Mouse (Mus musculus) MEL (cell line): ENCODE measurements around the gene Fto. TPM values are rescaled to one million over a fixed set of nuclear protein-coding genes. Genes with fewer than 3 reads are reported as not detected.

Experiments
- DNase-seq: peaks from one replicate; pipeline ENCODE4 v3.0.0; 2011; ENCODE audit warnings: low read depth, low spot score
- H3K27ac ChIP-seq: 2 replicates; pipeline ENCODE4 v1.5.1; 2012; ENCODE audit warnings: low read depth, mild to moderate bottlenecking, control low read depth, low read length, moderate library complexity; ENCODE audit not compliant: control insufficient read depth
- H3K27me3 ChIP-seq, 2 experiments: fragments of 150-350 bp in 1 of 2; sonication (generic) in 1 of 2; 2 replicates each; pipeline ENCODE4 v1.6.1; 2012; ENCODE audit warnings: low read length in 2 of 2, mild to moderate bottlenecking in 2 of 2, improper control_type of control experiment in 1 of 2, moderate library complexity in 1 of 2; ENCODE audit not compliant: insufficient read depth in 2 of 2, control insufficient read depth in 1 of 2
- H3K36me3 ChIP-seq, 2 experiments: 2 replicates each; pipeline ENCODE4 v1.6.1; 2012 to 2014; ENCODE audit warnings: low read length in 2 of 2, improper control_type of control experiment in 1 of 2, inconsistent platforms in 1 of 2, mild to moderate bottlenecking in 1 of 2; ENCODE audit not compliant: insufficient read depth in 2 of 2, control insufficient read depth in 1 of 2
- H3K4me1 ChIP-seq, 2 experiments: fragments of 150-350 bp in 1 of 2; sonication (generic) in 1 of 2; 2 replicates each; pipeline ENCODE4 v1.6.1; 2012; ENCODE audit warnings: low read length in 2 of 2, improper control_type of control experiment in 1 of 2, mild to moderate bottlenecking in 1 of 2; ENCODE audit not compliant: insufficient read depth in 2 of 2, control insufficient read depth in 1 of 2
- H3K4me3 ChIP-seq, 2 experiments: fragments of 150-350 bp in 1 of 2; sonication (generic) in 1 of 2; 2 replicates each; pipeline ENCODE4 v1.5.1; 2012; ENCODE audit warnings: low read depth in 2 of 2, low read length in 2 of 2, mild to moderate bottlenecking in 2 of 2, moderate library complexity in 2 of 2, control low read depth in 1 of 2, improper control_type of control experiment in 1 of 2; ENCODE audit not compliant: control insufficient read depth in 1 of 2, insufficient read depth in 1 of 2
- H3K79me2 ChIP-seq: 2 replicates; pipeline ENCODE4 v1.6.1; 2012; ENCODE audit warnings: mild to moderate bottlenecking, low read length, moderate library complexity; ENCODE audit not compliant: control insufficient read depth, poor library complexity, insufficient read depth
- H3K9ac ChIP-seq: 2 replicates; pipeline ENCODE4 v1.6.1; 2012; ENCODE audit warnings: low read depth, mild to moderate bottlenecking, control low read depth, low read length, moderate library complexity; ENCODE audit not compliant: control insufficient read depth, poor library complexity, severe bottlenecking
- H3K9me3 ChIP-seq: fragments of 150-350 bp; sonication (generic); replicated peaks from 2 replicates; pipeline ENCODE4 v1.6.1; 2012; ENCODE audit warnings: mild to moderate bottlenecking, low read length, improper control_type of control experiment, moderate library complexity; ENCODE audit not compliant: insufficient read depth
- CHD1 ChIP-seq: IDR thresholded peaks from 2 replicates; pipeline ENCODE4 v1.6.1; 2012; ENCODE audit warnings: low read depth, mild to moderate bottlenecking, inconsistent platforms, low read length, improper control_type of control experiment
- CHD2 ChIP-seq: IDR thresholded peaks from 2 replicates; pipeline ENCODE4 v1.6.1; 2011; ENCODE audit warnings: low read length, improper control_type of control experiment
- CTCF ChIP-seq, 3 experiments: IDR thresholded peaks in 2 of 3; conservative IDR thresholded peaks in 1 of 3; 2 replicates each; pipeline ENCODE4 v1.5.1; 2011 to 2012; ENCODE audit warnings: low read length in 3 of 3, low read depth in 2 of 3, mild to moderate bottlenecking in 2 of 3, improper control_type of control experiment in 1 of 3, inconsistent platforms in 1 of 3, mixed read lengths in 1 of 3, moderate library complexity in 1 of 3; ENCODE audit not compliant: control insufficient read depth in 1 of 3, insufficient read depth in 1 of 3, poor library complexity in 1 of 3, severe bottlenecking in 1 of 3
- ELF1 ChIP-seq: IDR thresholded peaks from 2 replicates; pipeline ENCODE4 v1.6.1; 2014; ENCODE audit warnings: low read depth, mild to moderate bottlenecking, inconsistent platforms, low read length, improper control_type of control experiment, moderate library complexity
- GABPA ChIP-seq: IDR thresholded peaks from 2 replicates; pipeline ENCODE4 v1.6.1; 2012; ENCODE audit warnings: low read depth, mild to moderate bottlenecking, inconsistent platforms, low read length, improper control_type of control experiment, moderate library complexity
- GATA1 ChIP-seq: IDR thresholded peaks from 2 replicates; pipeline ENCODE4 v1.6.1; 2011; ENCODE audit warnings: low read depth, low read length, improper control_type of control experiment
- HCFC1 ChIP-seq: IDR thresholded peaks from 2 replicates; pipeline ENCODE4 v1.6.1; 2012; ENCODE audit warnings: low read depth, mild to moderate bottlenecking, inconsistent platforms, low read length, improper control_type of control experiment, moderate library complexity
- JUND ChIP-seq: IDR thresholded peaks from 2 replicates; pipeline ENCODE4 v1.6.1; 2011; ENCODE audit warnings: low read depth, mild to moderate bottlenecking, improper control_type of control experiment, low read length
- KAT2A ChIP-seq: conservative IDR thresholded peaks from 2 replicates; pipeline ENCODE4 v1.6.1; 2012; ENCODE audit warnings: low read depth, low read length, improper control_type of control experiment, inconsistent platforms
- MAX ChIP-seq: IDR thresholded peaks from 2 replicates; pipeline ENCODE4 v1.6.1; 2011; ENCODE audit warnings: low read length, improper control_type of control experiment
- MAZ ChIP-seq: IDR thresholded peaks from 2 replicates; pipeline ENCODE4 v1.6.1; 2012; ENCODE audit warnings: low read depth, mild to moderate bottlenecking, inconsistent platforms, low read length, improper control_type of control experiment
- MEF2A ChIP-seq: IDR thresholded peaks from 2 replicates; pipeline ENCODE4 v1.6.1; 2014; ENCODE audit warnings: low read depth, mild to moderate bottlenecking, inconsistent platforms, low read length, improper control_type of control experiment; ENCODE audit not compliant: poor library complexity, insufficient replicate concordance, severe bottlenecking; ENCODE audit errors: extremely low read depth
- MXI1 ChIP-seq: IDR thresholded peaks from 2 replicates; pipeline ENCODE4 v1.6.1; 2011; ENCODE audit warnings: mild to moderate bottlenecking, low read depth, low read length, improper control_type of control experiment
- NELFE ChIP-seq: IDR thresholded peaks from 2 replicates; pipeline ENCODE4 v1.6.1; 2011; ENCODE audit warnings: low read depth, low read length, improper control_type of control experiment
- POLR2A ChIP-seq, 2 experiments: IDR thresholded peaks; 2 replicates each; pipeline ENCODE4 v1.6.1; 2011 to 2012; ENCODE audit warnings: low read length in 2 of 2, mild to moderate bottlenecking in 2 of 2, control low read depth in 1 of 2, improper control_type of control experiment in 1 of 2, low read depth in 1 of 2, moderate library complexity in 1 of 2; ENCODE audit not compliant: control insufficient read depth in 1 of 2, insufficient read depth in 1 of 2, poor library complexity in 1 of 2
- POLR2AphosphoS5 ChIP-seq: IDR thresholded peaks from 2 replicates; pipeline ENCODE4 v1.6.1; 2012; ENCODE audit warnings: low read depth, borderline replicate concordance, mild to moderate bottlenecking, inconsistent platforms, low read length, moderate library complexity, mixed read lengths
- RCOR1 ChIP-seq: IDR thresholded peaks from 2 replicates; pipeline ENCODE4 v1.6.1; 2012; ENCODE audit warnings: low read depth, mild to moderate bottlenecking, inconsistent platforms, low read length, improper control_type of control experiment
- SIN3A ChIP-seq: IDR thresholded peaks from 2 replicates; pipeline ENCODE4 v1.6.1; 2012; ENCODE audit warnings: low read length, improper control_type of control experiment, inconsistent platforms
- SMC3 ChIP-seq: IDR thresholded peaks from 2 replicates; pipeline ENCODE4 v1.6.1; 2011; ENCODE audit warnings: low read depth, low read length, improper control_type of control experiment
- TAL1 ChIP-seq: IDR thresholded peaks from 2 replicates; pipeline ENCODE4 v1.6.1; 2012; ENCODE audit warnings: mild to moderate bottlenecking, inconsistent platforms, low read length, moderate library complexity, mixed read lengths
- TBP ChIP-seq: IDR thresholded peaks from 2 replicates; pipeline ENCODE4 v1.8.0; 2011; ENCODE audit warnings: low read depth, low read length, improper control_type of control experiment
- TCF12 ChIP-seq: IDR thresholded peaks from 2 replicates; pipeline ENCODE4 v1.6.1; 2014; ENCODE audit warnings: low read depth, mild to moderate bottlenecking, inconsistent platforms, low read length, improper control_type of control experiment, moderate library complexity
- ZMIZ1 ChIP-seq: IDR thresholded peaks from 2 replicates; pipeline ENCODE4 v1.6.1; 2012; ENCODE audit warnings: low read depth, mild to moderate bottlenecking, inconsistent platforms, low read length, improper control_type of control experiment, moderate library complexity
- polyA plus RNA-seq, 2 experiments: library from polyadenylated mRNA; stranded (reverse) in 1 of 2; unstranded in 1 of 2; fragments of >175 nt in 1 of 2; fragments of >200 nt in 1 of 2; gene quantifications; 2 replicates each; pipeline versions ENCODE4 v1.2.1 to v1.2.4; 2012; ENCODE audit warnings: low replicate concordance in 2 of 2, low read depth in 1 of 2; ENCODE audit not compliant: insufficient read length in 2 of 2, insufficient read depth in 1 of 2, missing spikeins in 1 of 2
- total RNA-seq: library from RNA; depleted of rRNA; stranded (reverse); fragments of 300-350 nt; gene quantifications from 2 replicates; pipeline ENCODE4 v1.2.3, GENCODE M21; 2012

Gene Fto
- total and polyA plus RNA-seq, 3 experiments: 13.5 to 41.1 TPM; not detected in 1

GRCm38 (mm10) chr8:91551775-91552538 lies 238.6 kb downstream of the Fto start:
- TF ChIP-seq MAX: no peak
- no peak for TF ChIP-seq CTCF (IDR thresholded peaks at IDR 0.05 in 2 of 3, conservative IDR thresholded peaks at IDR 0.05 in 1 of 3; ENCODE audit: control insufficient read depth in 1 of 3, insufficient read depth in 1 of 3, low read depth in 2 of 3, low read length in 3 of 3, poor library complexity in 1 of 3, severe bottlenecking in 1 of 3)
- no peak for TF ChIP-seq NELFE
- no peak for TF ChIP-seq HCFC1
- TF ChIP-seq MAZ: no peak
- TF ChIP-seq KAT2A: no peak
- no peak for TF ChIP-seq ELF1
- H3K27ac ChIP-seq: no peak overlapping the region
- peaks cover 0 to under 1% of the 10 kb centered on the region in 2 experiments; a peak in 2 of 4 replicates for H3K36me3 ChIP-seq
- H3K9me3 ChIP-seq: no peaks in the 10 kb centered on the region
- H3K27me3 ChIP-seq: no peaks in the 10 kb centered on the region
- H3K4me3 ChIP-seq: no peak overlapping the region
- H3K4me1 ChIP-seq: peaks cover 0 to 2% of the 10 kb centered on the region in 2 experiments
- H3K79me2 ChIP-seq: no peaks in the 10 kb centered on the region
- H3K9ac ChIP-seq: no peak overlapping the region
- DNase-seq: no peak

DNA sequence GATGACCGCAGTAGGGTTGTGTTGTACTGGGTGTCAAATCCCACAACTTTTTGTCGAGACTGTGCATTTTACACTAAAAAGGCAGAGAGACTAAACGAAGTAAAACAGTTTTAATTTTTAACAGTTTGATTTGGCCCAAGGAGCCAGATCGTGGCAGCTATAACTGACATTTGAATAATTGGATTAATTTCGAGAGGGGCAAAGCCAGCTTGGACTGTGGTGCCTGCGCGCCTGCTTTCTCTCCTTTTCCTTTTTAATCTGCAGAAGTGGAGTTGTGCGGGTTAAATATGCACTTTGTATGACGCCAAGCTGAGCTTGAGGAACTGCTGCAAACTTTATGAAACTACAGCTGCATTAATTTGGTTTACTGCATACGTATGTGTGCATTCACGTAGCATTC lies 239.3 kb downstream of the Fto start:
- no peaks in the 10 kb centered on the region for H3K27me3 ChIP-seq
- H3K9ac ChIP-seq: no peak overlapping the region
- peaks cover 0 to 7% of the 10 kb centered on the region in 2 experiments for H3K4me1 ChIP-seq
- peaks cover 0 to 7% of the 10 kb centered on the region in 2 experiments; a peak in 3 of 4 replicates for H3K36me3 ChIP-seq
- TF ChIP-seq SIN3A (no peak), ELF1 (no peak), GABPA (no peak), POLR2AphosphoS5 (no peak), SMC3 (no peak), MEF2A (no peak), CHD2 (no peak), TBP (no peak), MXI1 (no peak), TCF12 (no peak), RCOR1 (no peak), ZMIZ1 (no peak), GATA1 (no peak), POLR2A (IDR thresholded peaks at IDR 0.05; ENCODE audit: control insufficient read depth in 1 of 2, insufficient read depth in 1 of 2, low read depth in 1 of 2, low read length in 2 of 2, poor library complexity in 1 of 2) (no peak), TAL1 (no peak), JUND (no peak), CHD1 (no peak)
- no peaks in the 10 kb centered on the region for H3K9me3 ChIP-seq
- H3K79me2 ChIP-seq: no peaks in the 10 kb centered on the region
- H3K27ac ChIP-seq: no peak overlapping the region
- DNase-seq: no peak
- H3K4me3 ChIP-seq: no peak overlapping the region
